Mouse (Mus musculus) stomach, embryonic 14.5 days (tissue): ENCODE results near the gene Yipf1. TPM values are rescaled to one million over a fixed set of nuclear protein-coding genes. Genes with fewer than 3 reads are reported as not detected.

Experiments used
- ATAC-seq: fragments of 200-750 bp; cut with Nextera tagmentation; 2 replicates; pipeline ENCODE4 v1.8.0; 2017; ENCODE audit warnings: low read depth, moderate TSS enrichment; ENCODE audit not compliant: insufficient number of reproducible peaks, insufficient read depth, low FRiP score
- H3K27ac ChIP-seq: fragments of 300-500 bp; sonication (generic); 2 replicates; pipeline ENCODE4 v1.5.1; 2014; ENCODE audit warnings: mild to moderate bottlenecking, low read length, moderate library complexity, mixed read lengths
- H3K27me3 ChIP-seq: fragments of 300-500 bp; sonication (generic); 2 replicates; pipeline ENCODE4 v1.6.1; 2014; ENCODE audit warnings: low read length, control low read depth, mixed read lengths; ENCODE audit not compliant: control insufficient read depth, insufficient read depth
- H3K36me3 ChIP-seq: fragments of 300-500 bp; sonication (generic); 2 replicates; pipeline ENCODE4 v1.6.1; 2014; ENCODE audit warnings: mild to moderate bottlenecking, control low read depth, low read length, moderate library complexity, mixed read lengths; ENCODE audit not compliant: control insufficient read depth, insufficient read depth
- H3K4me1 ChIP-seq: fragments of 300-500 bp; sonication (generic); 2 replicates; pipeline ENCODE4 v1.6.1; 2014; ENCODE audit warnings: low read length, control low read depth, mixed read lengths; ENCODE audit not compliant: control insufficient read depth, insufficient read depth
- H3K4me2 ChIP-seq: fragments of 300-500 bp; sonication (generic); replicated peaks from 2 replicates; pipeline ENCODE4 v1.6.1; 2014; ENCODE audit warnings: low read depth, low read length, control low read depth
- H3K4me3 ChIP-seq: fragments of 300-500 bp; sonication (generic); 2 replicates; pipeline ENCODE4 v1.5.1; 2014; ENCODE audit warnings: low read depth, low read length, control low read depth
- H3K9ac ChIP-seq: fragments of 300-500 bp; sonication (generic); replicated peaks from 2 replicates; pipeline ENCODE4 v1.6.1; 2014; ENCODE audit warnings: low read depth, mild to moderate bottlenecking, control low read depth, low read length, moderate library complexity, mixed read lengths
- H3K9me3 ChIP-seq: fragments of 300-500 bp; sonication (generic); 2 replicates; pipeline ENCODE4 v1.6.1; 2016; ENCODE audit warnings: low read depth, low read length, control low read depth; ENCODE audit not compliant: control insufficient read depth
- whole genome bisulfite sequencing: fragments of 180-500 bp; shearing (Covaris S2); extraction: QIAGEN DNeasy Blood & Tissue Kit; methylation state at CpG from one replicate; pipeline ENCODE4 v1.1.7; 2014; 5-methylcytosine and 5-hydroxymethylcytosine counted together
- polyA plus RNA-seq: library from polyadenylated mRNA; unstranded; fragments of >200 nt; fragmentation: Nextera tagmentation; extraction: Ambion mirVana; gene quantifications from 2 replicates; pipeline ENCODE4 v1.2.1, GENCODE M21; 2014

Gene Yipf1
- polyA plus RNA-seq, 1 experiment from 2014 or later: 55.3 TPM

DNA sequence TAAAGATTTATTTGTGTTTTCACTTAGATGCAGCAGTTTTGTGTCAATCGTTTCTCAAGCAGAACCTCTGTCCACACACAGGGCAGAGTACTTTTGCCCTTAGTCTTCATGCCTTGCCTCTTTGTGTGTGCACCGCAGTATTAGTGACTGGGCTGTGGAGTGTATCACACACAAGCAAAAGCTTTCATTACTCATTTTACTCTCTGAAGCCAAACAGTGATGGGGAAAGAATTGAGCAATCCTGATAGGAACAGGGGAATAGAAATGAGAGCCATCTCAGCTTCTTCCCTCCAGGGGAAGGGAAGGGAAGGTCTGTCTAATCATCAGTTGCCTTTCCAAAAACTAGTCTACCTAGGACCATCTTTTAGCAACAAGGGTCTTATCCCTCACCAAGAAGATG, 79.6 kb downstream of the Yipf1 start:
- H3K36me3 ChIP-seq: peaks cover 63% of the 10 kb centered on the region
- WGBS: 84% methylated on average over 2 of the region's 2 CpGs
- no peak overlapping the region for H3K4me3 ChIP-seq
- ATAC-seq: no peak
- H3K27ac ChIP-seq: no peak overlapping the region
- H3K4me2 ChIP-seq: no peak overlapping the region
- no peaks in the 10 kb centered on the region for H3K9me3 ChIP-seq
- H3K4me1 ChIP-seq: no peaks in the 10 kb centered on the region
- H3K9ac ChIP-seq: no peak overlapping the region
- no peaks in the 10 kb centered on the region for H3K27me3 ChIP-seq

Other genes with a start within 250 kb of the Yipf1 start
- 110 and 111 TPM in 2 replicates for gene Mrpl37, start 247.5 kb upstream of the Yipf1 start, polyA plus RNA-seq
- 4.9 and 7.4 TPM in 2 replicates for gene Cyb5rl, start 247.4 kb upstream of the Yipf1 start, polyA plus RNA-seq
- not detected in 2 replicates for gene Cdcp2, start 217.5 kb upstream of the Yipf1 start, polyA plus RNA-seq
- 384 and 395 TPM in 2 replicates for gene Tmem59, start 136.0 kb upstream of the Yipf1 start, polyA plus RNA-seq
- 16.1 and 20.8 TPM in 2 replicates for gene Tceanc2, start 135.2 kb upstream of the Yipf1 start, polyA plus RNA-seq
- gene Ldlrad1, start 105.2 kb upstream of the Yipf1 start, polyA plus RNA-seq: not detected in 2 replicates
- 67.6 and 70.4 TPM in 2 replicates for gene Lrrc42, start 60.8 kb upstream of the Yipf1 start, polyA plus RNA-seq
- 37.8 and 40.6 TPM in 2 replicates for gene Hspb11, start 60.8 kb upstream of the Yipf1 start, polyA plus RNA-seq
- gene Dio1, start 7.2 kb upstream of the Yipf1 start, polyA plus RNA-seq: not detected in 2 replicates
- 35.5 and 37.3 TPM in 2 replicates for gene Ndc1, start 53.4 kb downstream of the Yipf1 start, polyA plus RNA-seq
- 0.20 and 0.69 TPM in 2 replicates for gene Glis1, start 120.2 kb downstream of the Yipf1 start, polyA plus RNA-seq